Mouse (Mus musculus) lung, embryonic 16.5 days (tissue): Measurements from ENCODE around the gene Raf1. TPM values are rescaled to one million over a fixed set of nuclear protein-coding genes. Genes with fewer than 3 reads are reported as not detected.

ENCODE experiments used
- polyA plus RNA-seq: library from polyadenylated mRNA; unstranded; fragments of >200 nt; fragmentation: Nextera tagmentation; extraction: Ambion mirVana; gene quantifications from 2 replicates; pipeline ENCODE4 v1.2.1, GENCODE M21; 2015

Gene Raf1
- polyA plus RNA-seq, 1 experiment from 2014 or later, result 80.8 TPM

Other genes starting within 250 kb of the Raf1 start
- 23.9 and 24.8 TPM in 2 replicates for gene Tsen2, start 132.0 kb downstream of the Raf1 start, polyA plus RNA-seq
- gene Mkrn2os, start 84.1 kb downstream of the Raf1 start, polyA plus RNA-seq, result 0.58 and 0.63 TPM in 2 replicates
- 27.1 and 32.5 TPM in 2 replicates for gene Mkrn2, start 74.7 kb downstream of the Raf1 start, polyA plus RNA-seq
- 2.3 and 3.8 TPM in 2 replicates for gene Tmem40, start 85.8 kb upstream of the Raf1 start, polyA plus RNA-seq
- gene Cand2, start 97.9 kb upstream of the Raf1 start, polyA plus RNA-seq, result 23.4 and 28.2 TPM in 2 replicates
- gene Rpl32, start 132.1 kb upstream of the Raf1 start, polyA plus RNA-seq, result 2,193 and 2,268 TPM in 2 replicates
- gene Efcab12, start 161.8 kb upstream of the Raf1 start, polyA plus RNA-seq, result 1.8 and 2.1 TPM in 2 replicates
- gene Mbd4, start 176.7 kb upstream of the Raf1 start, polyA plus RNA-seq, result 22.4 and 23.5 TPM in 2 replicates
- gene Ift122, start 176.8 kb upstream of the Raf1 start, polyA plus RNA-seq, result 23.4 and 23.5 TPM in 2 replicates